Comparison of ENCODE assay signal across 24 mouse cellular contexts in genomic region chr3:142061267-142061666, GRCm38 (mm10).
"Had no signal": no experiment of that assay in that cellular context is flagged by ENCODE, and none has a peak within 500 bp of the region (broad histone marks: within the 10 kb centered on the region; RNA-seq: fewer than 3 reads in every experiment).

No protein-coding gene starts in this region.

- H3K27me3 ChIP-seq: heart, embryonic 13.5 days; heart, embryonic 15.5 days; hindbrain, embryonic 13.5 days; hindbrain, embryonic 15.5 days; kidney, embryonic 15.5 days; limb, embryonic 12.5 days; liver, embryonic 12.5 days had no signal

- H3K9me3 ChIP-seq: heart, embryonic 13.5 days; heart, embryonic 15.5 days; hindbrain, embryonic 13.5 days; hindbrain, embryonic 15.5 days; kidney, embryonic 15.5 days; limb, embryonic 12.5 days; liver, embryonic 12.5 days had no signal

- ATAC-seq: hindbrain, postnatal 0 days; intestine, embryonic 16.5 days; liver, embryonic 12.5 days had no signal

- H3K9ac ChIP-seq: heart, embryonic 13.5 days; heart, embryonic 15.5 days; hindbrain, embryonic 13.5 days; hindbrain, embryonic 15.5 days; kidney, embryonic 15.5 days; limb, embryonic 12.5 days; liver, embryonic 12.5 days; liver, embryonic 14.5 days had no signal

- H3K27ac ChIP-seq: heart, adult 2 months; heart, embryonic 13.5 days; heart, embryonic 15.5 days; hindbrain, embryonic 13.5 days; hindbrain, embryonic 15.5 days; hindbrain, postnatal 0 days; kidney, embryonic 15.5 days; kidney, postnatal 0 days; liver, embryonic 12.5 days; liver, embryonic 14.5 days had no signal

- H3K4me1 ChIP-seq: heart, embryonic 13.5 days; heart, embryonic 15.5 days; hindbrain, embryonic 15.5 days; liver, embryonic 12.5 days had no signal

- DNase-seq: gastrocnemius, postnatal 14 days; gastrocnemius, postnatal 36 days; heart, adult 11 months; heart, adult 2 months; heart, postnatal 14 days; heart, postnatal 36 days; kidney, adult 11 months; kidney, postnatal 14 days; kidney, postnatal 36 days; layer of hippocampus, adult 9-11 months; layer of hippocampus, postnatal 36 days; left cerebral cortex, postnatal 4 days had no signal

- H3K4me2 ChIP-seq: heart, embryonic 11.5 days; heart, embryonic 13.5 days; heart, embryonic 15.5 days; hindbrain, embryonic 13.5 days; hindbrain, embryonic 15.5 days; kidney, embryonic 15.5 days; limb, embryonic 12.5 days; liver, embryonic 12.5 days had no signal

- H3K4me3 ChIP-seq: heart, adult 2 months; heart, embryonic 13.5 days; heart, embryonic 15.5 days; hindbrain, embryonic 13.5 days; hindbrain, embryonic 15.5 days; kidney, embryonic 15.5 days; limb, embryonic 12.5 days; liver, embryonic 12.5 days had no signal

- H3K36me3 ChIP-seq: heart, embryonic 13.5 days; heart, embryonic 15.5 days; hindbrain, embryonic 13.5 days; hindbrain, embryonic 15.5 days; kidney, embryonic 15.5 days; limb, embryonic 12.5 days; liver, embryonic 12.5 days had no signal
